30 mouse cellular contexts compared by ENCODE assay signal in genomic region chr9:106393548-106393947, GRCm38 (mm10). TPM values are rescaled to one million over a fixed set of nuclear protein-coding genes. Genes with fewer than 3 reads are reported as not detected.
A peak's percentile ranks its signal among the peaks of the same experiment; 100 is the strongest.
DNase-seq lines count a peak whose midpoint lies in the region; ATAC-seq lines count a peak whose summit lies in the region.
"Had no signal": no experiment of that assay in that cellular context is flagged by ENCODE, and none has a peak within 500 bp of the region (broad histone marks: within the 10 kb centered on the region; RNA-seq: fewer than 3 reads in every experiment).

No protein-coding gene starts in this region.

- no peak overlapping the region for H3K4me2 ChIP-seq in hindbrain, embryonic 14.5 days (replicated peaks)
- H3K4me2 ChIP-seq: embryonic facial prominence, embryonic 13.5 days; forebrain, embryonic 13.5 days; heart, embryonic 12.5 days; limb, embryonic 13.5 days; liver, embryonic 11.5 days; lung, embryonic 15.5 days; midbrain, embryonic 13.5 days had no signal

- peak overlapping the region; percentile 71 for H3K27ac ChIP-seq in hindbrain, embryonic 10.5 days
- no peak overlapping the region for H3K27ac ChIP-seq in hindbrain, embryonic 14.5 days
- peak overlapping the region; percentile 47; the same call in 1 of the 2 replicates for H3K27ac ChIP-seq in limb, embryonic 10.5 days
- H3K27ac ChIP-seq: forebrain, embryonic 13.5 days; left cerebral cortex, adult 2 months; limb, embryonic 13.5 days; lung, embryonic 15.5 days; midbrain, embryonic 13.5 days; stomach, postnatal 0 days had no signal

- no peak overlapping the region for H3K4me3 ChIP-seq in hindbrain, embryonic 10.5 days
- no peak overlapping the region for H3K4me3 ChIP-seq in hindbrain, embryonic 14.5 days (replicated peaks; ENCODE audit: low read length)
- no peak overlapping the region for H3K4me3 ChIP-seq in limb, embryonic 10.5 days
- H3K4me3 ChIP-seq: embryonic facial prominence, embryonic 13.5 days; erythroblast, embryonic 14.5 days; forebrain, embryonic 13.5 days; heart, embryonic 12.5 days; left cerebral cortex, adult 2 months; limb, embryonic 13.5 days; lung, embryonic 15.5 days; midbrain, embryonic 13.5 days had no signal

- no peak for DNase-seq in hindbrain, embryonic 10.5 days (ENCODE audit: low spot score)
- no peak for DNase-seq in hindbrain, embryonic 14.5 days (ENCODE audit: low spot score)
- peak; percentile 51 for DNase-seq in ovary, adult 18-20 months (ENCODE audit: low spot score)
- no peak for DNase-seq in ovary, postnatal 14 days (ENCODE audit: low spot score)
- no peak for DNase-seq in limb, embryonic 10.5 days (ENCODE audit: low spot score)
- DNase-seq in urinary bladder, postnatal 4 days (ENCODE audit: low spot score in 2 of 2), result no peak
- DNase-seq in cerebellum, adult 9-10 months, result no peak
- DNase-seq: adrenal gland, adult 8-10 months; B cell, adult 2 months; cerebellum, adult 9-11 months; embryo, embryonic 11 days; gastrocnemius, postnatal 25 days; heart, adult 18-20 months; heart, postnatal 4 days; kidney, adult 9 months; kidney, postnatal 14 days; right cerebral cortex, postnatal 4 days; thymus, adult 18-20 months; thymus, postnatal 25 days had no signal

- H3K36me3 ChIP-seq in hindbrain, embryonic 10.5 days, result no peaks in the 10 kb centered on the region
- H3K36me3 ChIP-seq in hindbrain, embryonic 14.5 days (replicated peaks; ENCODE audit: control insufficient read depth, insufficient read depth), result no peaks in the 10 kb centered on the region
- no peaks in the 10 kb centered on the region for H3K36me3 ChIP-seq in limb, embryonic 10.5 days
- H3K36me3 ChIP-seq: embryonic facial prominence, embryonic 13.5 days; heart, embryonic 12.5 days; limb, embryonic 13.5 days; lung, embryonic 15.5 days; midbrain, embryonic 13.5 days had no signal

- H3K9me3 ChIP-seq in hindbrain, embryonic 10.5 days, result no peaks in the 10 kb centered on the region
- H3K9me3 ChIP-seq in hindbrain, embryonic 14.5 days (ENCODE audit: control insufficient read depth, low read length), result 0 out of 2 replicates have a peak, but pooled peaks cover 2% of the 10 kb centered on the region
- no peaks in the 10 kb centered on the region for H3K9me3 ChIP-seq in limb, embryonic 10.5 days (replicated peaks)
- H3K9me3 ChIP-seq: embryonic facial prominence, embryonic 13.5 days; forebrain, embryonic 13.5 days; heart, embryonic 12.5 days; limb, embryonic 13.5 days; lung, embryonic 15.5 days; midbrain, embryonic 13.5 days had no signal

- no peak for ATAC-seq in hindbrain, embryonic 14.5 days (ENCODE audit: low FRiP score)
- ATAC-seq: forebrain, embryonic 13.5 days; intestine, postnatal 0 days; midbrain, embryonic 13.5 days had no signal

- H3K4me1 ChIP-seq in hindbrain, embryonic 10.5 days (replicated peaks), result peaks cover 36% of the 10 kb centered on the region
- H3K4me1 ChIP-seq in hindbrain, embryonic 14.5 days (replicated peaks; ENCODE audit: control insufficient read depth, insufficient read depth, low read length), result peaks cover 13% of the 10 kb centered on the region; the same call in 1 of the 2 replicates
- H3K4me1 ChIP-seq in limb, embryonic 10.5 days, result peaks cover 39% of the 10 kb centered on the region

- H3K27me3 ChIP-seq in hindbrain, embryonic 10.5 days (ENCODE audit: insufficient read depth, poor library complexity, severe bottlenecking), result no peaks in the 10 kb centered on the region; the same call in 1 of the 2 replicates
- no peaks in the 10 kb centered on the region for H3K27me3 ChIP-seq in hindbrain, embryonic 14.5 days (ENCODE audit: control insufficient read depth, insufficient read depth, low read length)
- H3K27me3 ChIP-seq in limb, embryonic 10.5 days (ENCODE audit: low read depth, poor library complexity, severe bottlenecking), result no peaks in the 10 kb centered on the region
- H3K27me3 ChIP-seq: embryonic facial prominence, embryonic 13.5 days; forebrain, embryonic 13.5 days; heart, embryonic 12.5 days; limb, embryonic 13.5 days; lung, embryonic 15.5 days; midbrain, embryonic 13.5 days had no signal

- H3K9ac ChIP-seq in hindbrain, embryonic 14.5 days, result no peak overlapping the region
- H3K9ac ChIP-seq: embryonic facial prominence, embryonic 13.5 days; forebrain, embryonic 13.5 days; heart, embryonic 12.5 days; limb, embryonic 13.5 days; lung, embryonic 15.5 days; midbrain, embryonic 13.5 days had no signal

- 89% methylated on average over 8 of the region's 8 CpGs for WGBS in hindbrain, embryonic 10.5 days
- 83% methylated on average over 8 of the region's 8 CpGs for WGBS in hindbrain, embryonic 14.5 days
- WGBS in limb, embryonic 10.5 days, result 90% methylated on average over 8 of the region's 8 CpGs

RNA-seq across cellular contexts. Expression of gene Dusp7, which starts 25.1 kb away (rescaled TPM):
- polyA plus RNA-seq in hindbrain, embryonic 10.5 days (2016; fragmentation: Nextera tagmentation; extraction: Ambion mirVana), result 16.1 and 16.6 TPM in 2 replicates
- polyA plus RNA-seq in hindbrain, embryonic 14.5 days (2014; fragmentation: Nextera tagmentation; extraction: Ambion mirVana), result 17.9 and 19.3 TPM in 2 replicates
- 43.1 and 44.9 TPM in 2 replicates for polyA plus RNA-seq in limb, embryonic 10.5 days (2016; fragmentation: Nextera tagmentation; extraction: Ambion mirVana)

RNA-seq across cellular contexts. Expression of gene Rpl29, which starts 35.7 kb away (rescaled TPM):
- 912 and 973 TPM in 2 replicates for polyA plus RNA-seq in hindbrain, embryonic 10.5 days (2016; fragmentation: Nextera tagmentation; extraction: Ambion mirVana)
- polyA plus RNA-seq in hindbrain, embryonic 14.5 days (2014; fragmentation: Nextera tagmentation; extraction: Ambion mirVana), result 650 and 781 TPM in 2 replicates
- polyA plus RNA-seq in limb, embryonic 10.5 days (2016; fragmentation: Nextera tagmentation; extraction: Ambion mirVana), result 1,033 and 1,267 TPM in 2 replicates

RNA-seq across cellular contexts. Expression of gene Acy1, which starts 44.6 kb away (rescaled TPM):
- 36.7 and 37.0 TPM in 2 replicates for polyA plus RNA-seq in hindbrain, embryonic 10.5 days (2016; fragmentation: Nextera tagmentation; extraction: Ambion mirVana)
- polyA plus RNA-seq in hindbrain, embryonic 14.5 days (2014; fragmentation: Nextera tagmentation; extraction: Ambion mirVana), result 22.4 and 23.5 TPM in 2 replicates
- 49.4 and 52.8 TPM in 2 replicates for polyA plus RNA-seq in limb, embryonic 10.5 days (2016; fragmentation: Nextera tagmentation; extraction: Ambion mirVana)

RNA-seq across cellular contexts. Expression of gene Abhd14b, which starts 53.7 kb away (rescaled TPM):
- polyA plus RNA-seq in hindbrain, embryonic 10.5 days (2016; fragmentation: Nextera tagmentation; extraction: Ambion mirVana), result 5.7 and 6.0 TPM in 2 replicates
- polyA plus RNA-seq in hindbrain, embryonic 14.5 days (2014; fragmentation: Nextera tagmentation; extraction: Ambion mirVana), result 7.9 and 8.2 TPM in 2 replicates
- polyA plus RNA-seq in limb, embryonic 10.5 days (2016; fragmentation: Nextera tagmentation; extraction: Ambion mirVana), result 5.9 and 7.6 TPM in 2 replicates
- polyA plus RNA-seq: erythroblast, embryonic 14.5 days had no signal

RNA-seq across cellular contexts. Expression of gene Abhd14a, which starts 53.9 kb away (rescaled TPM):
- 39.7 and 41.9 TPM in 2 replicates for polyA plus RNA-seq in hindbrain, embryonic 10.5 days (2016; fragmentation: Nextera tagmentation; extraction: Ambion mirVana)
- polyA plus RNA-seq in hindbrain, embryonic 14.5 days (2014; fragmentation: Nextera tagmentation; extraction: Ambion mirVana), result 57.7 and 69.8 TPM in 2 replicates
- polyA plus RNA-seq in limb, embryonic 10.5 days (2016; fragmentation: Nextera tagmentation; extraction: Ambion mirVana), result 45.0 and 46.9 TPM in 2 replicates
